Mouse (Mus musculus) large intestine, adult 2 months (tissue): ENCODE measurements around the gene Adamts17. TPM values are rescaled to one million over a fixed set of nuclear protein-coding genes. Genes with fewer than 3 reads are reported as not detected.

Experiments
- DNase-seq: peaks from one replicate; pipeline ENCODE4 v3.0.0-alpha.2; 2012; ENCODE audit warnings: low read depth, low spot score
- WGBS: fragments of 180-500 bp; shearing (Covaris S2); methylation state at CpG from one replicate; pipeline ENCODE4 v1.1.7; 2018; 5-methylcytosine and 5-hydroxymethylcytosine counted together
- polyA plus RNA-seq: library from polyadenylated mRNA; depleted of rRNA; stranded (reverse); fragments of >200 nt; gene quantifications from 2 replicates; pipeline ENCODE4 v1.2.3, GENCODE M21; 2012

The Adamts17 gene
- polyA plus RNA-seq, 1 experiment = 0.92 TPM

- 87% methylated on average over 3 of the region's 3 CpGs for WGBS
- no peak for DNase-seq
Observed at GRCm38 (mm10) chr7:66923595-66923994, 84.1 kb downstream of the Adamts17 start.

GRCm38 (mm10) chr7:66924104-66924503 is 84.6 kb downstream of the Adamts17 start:
- 89% methylated on average over 1 of the region's 1 CpGs for WGBS
- no peak for DNase-seq

GRCm38 (mm10) chr7:66929263-66929662 is 89.7 kb downstream of the Adamts17 start:
- WGBS = 9% methylated on average over 6 of the region's 6 CpGs

GRCm38 (mm10) chr7:66931291-66931690 is 91.8 kb downstream of the Adamts17 start:
- DNase-seq = no peak
- WGBS = 98% methylated on average over 1 of the region's 1 CpGs

More at GRCm38 (mm10) chr7:66929263-66929662, 89.7 kb downstream of the Adamts17 start:
- no peak for DNase-seq

GRCm38 (mm10) chr7:66933251-66933650 is 93.7 kb downstream of the Adamts17 start:
- WGBS = 38% methylated on average over 4 of the region's 4 CpGs
- no peak for DNase-seq

GRCm38 (mm10) chr7:66934062-66934461 is 94.5 kb downstream of the Adamts17 start:
- no peak for DNase-seq
- WGBS = 36% methylated on average over 6 of the region's 6 CpGs

- DNase-seq = no peak
- 82% methylated on average over 6 of the region's 6 CpGs for WGBS
Observed at GRCm38 (mm10) chr7:66935041-66935440, 95.5 kb downstream of the Adamts17 start.

GRCm38 (mm10) chr7:66936042-66936755 is 96.7 kb downstream of the Adamts17 start:
- WGBS = 79% methylated on average over 8 of the region's 8 CpGs
- DNase-seq = no peak

GRCm38 (mm10) chr7:66936911-66937310 is 97.4 kb downstream of the Adamts17 start:
- DNase-seq = no peak
- WGBS = 74% methylated on average over 2 of the region's 2 CpGs

GRCm38 (mm10) chr7:66938988-66939783 is 99.7 kb downstream of the Adamts17 start:
- no peak for DNase-seq
- 77% methylated on average over 13 of the region's 13 CpGs for WGBS

- 64% methylated on average over 4 of the region's 4 CpGs for WGBS
- no peak for DNase-seq
Observed at GRCm38 (mm10) chr7:66940761-66941160, 101.2 kb downstream of the Adamts17 start.

GRCm38 (mm10) chr7:66949006-66949405 is 109.5 kb downstream of the Adamts17 start:
- 93% methylated on average over 3 of the region's 3 CpGs for WGBS
- DNase-seq = no peak

- DNase-seq = no peak
- WGBS = 88% methylated on average over 3 of the region's 3 CpGs
Observed at GRCm38 (mm10) chr7:66952921-66953320, 113.4 kb downstream of the Adamts17 start.

GRCm38 (mm10) chr7:66954073-66954472 is 114.5 kb downstream of the Adamts17 start:
- DNase-seq = no peak
- 82% methylated on average over 8 of the region's 8 CpGs for WGBS

GRCm38 (mm10) chr7:66954723-66955122 is 115.2 kb downstream of the Adamts17 start:
- WGBS = 78% methylated on average over 5 of the region's 5 CpGs
- DNase-seq = no peak

- DNase-seq = no peak
- 63% methylated on average over 8 of the region's 8 CpGs for WGBS
Observed at GRCm38 (mm10) chr7:66955455-66955919, 116.0 kb downstream of the Adamts17 start.

- 46% methylated on average over 2 of the region's 2 CpGs for WGBS
- no peak for DNase-seq
Observed at GRCm38 (mm10) chr7:66955978-66956377, 116.4 kb downstream of the Adamts17 start.

- DNase-seq = no peak
- 92% methylated on average over 7 of the region's 7 CpGs for WGBS
Observed at GRCm38 (mm10) chr7:66957764-66958163, 118.2 kb downstream of the Adamts17 start.

- DNase-seq = no peak
- 45% methylated on average over 8 of the region's 8 CpGs for WGBS
Observed at GRCm38 (mm10) chr7:66960246-66961033, 120.9 kb downstream of the Adamts17 start.

GRCm38 (mm10) chr7:66962736-66963135 is 123.2 kb downstream of the Adamts17 start:
- no peak for DNase-seq
- 77% methylated on average over 10 of the region's 10 CpGs for WGBS
